Mouse (Mus musculus) common myeloid progenitor, adult 5-6 weeks (primary cell): Measurements from ENCODE around the gene Lztr1. TPM values are rescaled to one million over a fixed set of nuclear protein-coding genes. Genes with fewer than 3 reads are reported as not detected.
"Not testable (repeated sequence)": the region's sequence is repeated elsewhere in the genome, so short reads cannot be mapped to it uniquely, and the experiment has no call there.

Experiments used
- ATAC-seq: replicated peaks from 2 replicates; pipeline ENCODE4 v1.8.0; 2016; ENCODE audit warnings: low read depth, mild to moderate bottlenecking, moderate TSS enrichment, inconsistent platforms; ENCODE audit not compliant: poor library complexity, severe bottlenecking
- total RNA-seq: library from RNA; stranded (forward); fragments of 200-1000, 187-1606 nt; gene quantifications from 2 replicates; pipeline ENCODE4 v1.2.3, GENCODE M21; 2017

Gene Lztr1
- total RNA-seq, 1 experiment from 2014 or later, result 40.3 TPM

DNA sequence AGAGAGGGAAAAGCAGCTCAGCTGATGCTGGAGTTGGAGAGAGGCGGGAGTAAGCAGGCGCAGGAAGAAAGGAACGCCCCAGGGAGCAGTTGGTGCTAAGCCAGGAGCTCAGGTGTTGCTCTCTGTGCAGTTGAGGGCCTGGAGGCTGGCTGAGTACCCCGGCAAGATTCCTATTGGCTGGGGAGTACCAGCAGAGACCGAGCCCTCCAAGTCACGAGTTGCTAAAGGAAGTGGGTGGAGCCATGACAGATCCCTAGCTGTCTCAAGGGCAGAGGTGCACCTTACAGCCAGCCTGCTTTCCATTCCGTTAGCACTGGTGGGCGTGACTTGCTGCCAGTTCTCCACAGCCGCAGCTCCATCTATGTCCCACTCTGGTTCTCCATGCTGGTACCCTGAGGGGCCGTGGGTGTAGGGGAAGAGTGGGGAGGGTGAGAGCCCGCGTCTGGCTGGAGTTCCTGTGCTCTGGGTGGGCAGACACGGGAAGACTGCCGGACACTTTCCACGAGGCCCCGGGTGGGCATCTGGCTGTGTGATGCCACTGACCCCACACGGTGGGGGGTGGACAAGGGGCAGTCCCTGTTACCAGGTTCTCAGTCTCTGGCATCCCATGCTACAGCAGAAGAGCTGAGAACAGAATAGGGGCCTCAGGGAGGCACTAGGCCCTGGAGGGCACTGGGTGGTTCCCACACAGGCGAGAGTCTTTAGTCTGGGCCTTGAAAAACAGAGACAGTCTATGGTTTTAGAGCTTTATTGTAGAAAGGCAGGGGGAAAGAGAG lies 45.6 kb downstream of the Lztr1 start:
- ATAC-seq, result peak; percentile 94

DNA sequence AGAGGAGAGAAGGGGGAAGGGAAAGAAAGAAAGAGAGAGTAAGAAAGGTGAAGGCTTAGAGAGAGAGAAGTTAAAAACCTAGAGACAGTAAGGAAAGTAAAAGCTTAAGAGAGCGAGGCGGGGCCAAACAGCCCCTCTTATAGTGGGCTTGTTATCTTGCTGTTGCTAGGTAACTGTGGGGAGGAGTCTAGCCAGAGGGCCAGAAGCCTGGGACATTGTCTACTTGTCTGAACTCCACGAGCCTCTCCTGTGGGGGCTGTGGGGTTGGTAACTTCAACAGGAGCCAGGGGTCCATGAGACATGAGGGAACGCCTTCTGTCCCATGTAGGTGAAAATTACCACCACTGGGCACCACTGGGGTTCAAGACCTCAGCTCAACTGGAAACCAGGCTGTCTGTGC lies 46.2 kb downstream of the Lztr1 start:
- ATAC-seq, result not testable (repeated sequence)

DNA sequence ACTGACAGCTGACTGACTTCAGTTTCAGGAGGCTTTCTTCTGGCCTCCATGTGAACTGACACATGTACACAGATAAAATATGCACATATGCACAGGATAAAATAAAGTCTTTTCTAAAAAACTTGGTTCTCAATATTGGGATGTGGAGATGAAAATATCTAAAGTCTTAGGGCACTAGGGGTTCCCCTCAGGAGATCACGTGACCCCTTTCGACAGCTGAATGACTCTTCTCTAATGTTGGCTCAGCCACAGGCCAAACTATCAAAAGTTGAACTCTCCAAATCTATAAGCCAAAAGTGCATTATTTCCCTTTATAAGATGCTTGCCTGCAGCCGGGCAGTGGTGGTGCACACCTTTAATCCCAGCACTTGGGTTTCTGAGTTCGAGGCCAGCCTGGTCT lies 47.7 kb downstream of the Lztr1 start:
- ATAC-seq, result no peak

DNA sequence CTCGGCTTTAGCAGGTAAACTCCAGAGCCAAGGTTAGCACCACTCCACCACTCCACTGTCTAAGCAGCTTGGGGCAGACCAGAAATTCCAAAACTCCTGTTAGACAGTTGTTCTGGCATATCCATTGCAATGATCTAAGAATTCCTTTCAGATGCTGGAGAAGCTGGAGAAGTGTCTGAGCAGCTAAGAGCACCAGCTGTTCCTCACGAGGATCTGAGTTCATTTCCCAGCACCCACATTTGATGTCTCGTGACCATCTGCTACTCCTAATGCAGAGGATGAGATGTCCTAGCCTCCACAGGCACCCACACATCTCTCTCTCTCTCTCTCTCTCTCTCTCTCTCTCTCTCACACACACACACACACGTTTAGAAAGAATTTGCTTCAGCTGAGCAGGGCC lies 48.4 kb downstream of the Lztr1 start:
- no peak for ATAC-seq

- ATAC-seq, result peak; percentile 34; the same call in 1 of the 2 replicates
Observed at GRCm38 (mm10) chr16:17557947-17558480, 49.5 kb downstream of the Lztr1 start.

DNA sequence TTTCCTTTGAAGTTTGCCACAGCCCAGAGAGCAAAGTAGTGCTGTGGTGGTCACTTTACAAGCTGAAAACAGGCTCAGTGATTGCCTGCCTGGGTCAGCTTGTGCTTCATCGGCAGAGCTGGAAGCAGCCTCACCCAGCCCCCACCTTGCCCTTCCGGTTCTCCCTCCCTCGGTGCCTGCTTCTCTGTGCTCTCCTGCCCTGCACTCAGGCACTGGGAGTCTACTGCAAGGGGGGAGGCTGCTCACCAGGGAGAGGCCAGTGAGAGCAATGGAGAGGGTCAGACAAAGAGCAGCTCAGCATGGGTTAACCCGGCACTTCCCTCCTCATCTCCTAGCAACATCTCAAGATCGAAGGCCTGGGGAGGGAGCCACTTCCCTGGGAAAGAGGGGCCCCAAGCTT lies 50.3 kb downstream of the Lztr1 start:
- no peak for ATAC-seq

DNA sequence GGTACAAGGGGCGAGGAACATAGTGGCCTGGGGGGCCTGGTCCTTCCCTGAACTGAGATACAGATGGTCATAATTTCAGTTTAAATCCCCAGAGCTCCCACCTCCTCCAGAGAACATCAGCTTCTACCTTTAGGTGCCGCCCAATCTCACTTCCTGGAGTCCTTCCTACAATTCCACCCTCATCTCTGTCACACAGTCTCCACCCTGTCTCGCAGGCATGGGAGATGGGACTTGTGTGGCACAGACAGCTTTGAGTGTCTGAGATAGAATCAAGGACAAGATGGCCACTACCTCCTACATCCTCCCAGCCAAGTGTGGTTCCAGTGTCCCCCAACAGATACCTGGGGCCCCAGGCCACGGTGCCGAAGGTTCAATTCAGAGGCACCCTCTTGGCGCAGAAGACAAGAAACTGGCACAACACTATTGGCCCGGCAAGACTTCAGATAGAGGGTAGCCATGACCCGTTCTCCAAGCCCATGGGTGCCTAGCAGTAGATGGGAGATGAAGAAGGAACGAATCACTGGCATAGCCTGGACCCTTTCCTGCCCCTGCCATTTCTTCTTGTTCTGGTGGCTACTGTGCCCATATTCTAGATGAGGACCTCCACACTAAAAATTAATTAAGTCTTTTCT lies 51.0 kb downstream of the Lztr1 start:
- ATAC-seq, result no peak

DNA sequence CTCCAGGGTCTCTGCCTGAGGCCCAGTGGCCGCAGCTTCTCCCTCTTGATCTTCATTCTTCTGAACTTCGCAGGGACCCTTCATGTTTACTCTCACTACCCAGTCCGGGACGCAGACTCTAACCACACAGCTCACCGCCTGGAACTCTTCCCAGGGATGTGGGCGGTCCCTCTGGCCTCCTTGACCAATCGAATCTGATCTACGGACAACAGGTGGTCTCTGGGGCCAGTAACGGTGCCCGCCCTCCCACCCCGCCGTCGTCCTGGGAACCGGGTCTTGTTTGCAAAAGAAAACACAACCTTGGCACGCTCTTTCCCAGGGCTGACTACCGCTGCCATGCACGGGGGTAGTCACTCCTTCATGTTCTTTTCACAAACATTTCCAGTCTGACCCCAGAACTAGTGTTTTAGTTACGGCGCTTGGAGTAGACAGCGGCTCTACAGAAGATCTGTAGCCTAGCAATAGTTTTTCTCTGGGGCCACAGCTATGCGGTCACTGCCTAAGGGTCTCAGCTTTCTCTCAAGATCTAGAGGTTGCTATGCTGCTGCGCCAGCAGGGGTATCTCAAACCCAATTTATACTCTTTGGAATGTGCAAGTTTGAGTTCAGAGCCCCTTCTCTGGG lies 52.8 kb downstream of the Lztr1 start, which contains the start of gene Lrrc74b:
Lrrc74b (minus strand) TSS at position 120 of the 623 bp plus-strand sequence.
- peak; percentile 52 for ATAC-seq

- peak; percentile 70 for ATAC-seq
Observed at GRCm38 (mm10) chr16:17561751-17562208, 53.3 kb downstream of the Lztr1 start, which contains the start of gene P2rx6. Gene P2rx6 (plus strand): TSS chr16:17561885.

DNA sequence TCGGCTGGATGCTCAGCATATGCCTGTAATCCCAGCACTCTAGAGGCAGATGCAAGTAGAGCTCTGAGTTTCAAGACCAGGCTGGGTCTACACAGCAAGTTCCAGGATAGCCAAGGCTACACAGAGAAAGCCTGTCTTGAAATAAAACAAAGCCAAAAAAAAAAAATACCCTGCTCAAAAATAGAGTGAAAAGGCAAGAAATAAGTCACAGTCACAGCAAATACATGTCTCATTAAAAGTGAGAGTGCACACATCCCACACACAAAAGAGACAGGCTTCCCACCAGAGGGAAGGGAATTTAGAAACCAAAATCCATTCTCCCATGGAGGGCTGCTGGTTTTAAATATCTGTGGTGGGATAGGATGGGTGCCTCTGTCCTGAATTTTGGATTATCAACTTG lies 55.1 kb downstream of the Lztr1 start:
- ATAC-seq, result no peak

- no peak for ATAC-seq
Observed at GRCm38 (mm10) chr16:17564221-17564620, 55.7 kb downstream of the Lztr1 start.

DNA sequence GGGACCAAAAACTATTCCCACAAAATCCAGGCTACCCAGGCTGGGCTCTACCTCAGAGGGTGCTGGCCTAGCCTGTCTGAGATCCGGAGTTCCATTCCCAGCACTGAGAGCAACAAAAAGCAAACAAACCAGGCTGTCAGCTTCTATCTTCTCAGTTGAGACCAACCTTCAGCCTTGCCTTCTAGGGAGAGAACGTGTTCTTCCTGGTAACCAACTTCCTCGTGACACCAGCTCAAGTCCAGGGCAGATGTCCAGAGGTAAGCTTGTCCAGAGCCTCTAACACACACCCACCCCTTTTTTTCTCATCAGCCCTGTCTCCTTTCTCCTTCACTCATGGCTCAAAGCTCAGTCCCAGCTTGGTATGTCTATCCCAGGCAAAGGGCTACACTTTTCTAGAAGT lies 56.3 kb downstream of the Lztr1 start:
- no peak for ATAC-seq

- ATAC-seq, result no peak
Observed at GRCm38 (mm10) chr16:17566186-17566585, 57.7 kb downstream of the Lztr1 start.

Other genes with a start within 250 kb of the Lztr1 start
- 4.1 and 10.6 TPM in 2 replicates for gene Tmem191c, start 232.6 kb upstream of the Lztr1 start, total RNA-seq
- gene Serpind1, start 177.3 kb upstream of the Lztr1 start, total RNA-seq, result 0.09 TPM in 1 of 2 replicates, not detected in the other
- gene Snap29, start 102.7 kb upstream of the Lztr1 start, total RNA-seq, result 14.9 and 19.2 TPM in 2 replicates
- 36.2 and 58.9 TPM in 2 replicates for gene Pi4ka, start 102.4 kb upstream of the Lztr1 start, total RNA-seq
- 29.0 and 29.2 TPM in 2 replicates for gene Crkl, start 56.7 kb upstream of the Lztr1 start, total RNA-seq
- gene Aifm3, start 19.1 kb upstream of the Lztr1 start, total RNA-seq, result not detected in 2 replicates
- gene Thap7, start 22.4 kb downstream of the Lztr1 start, total RNA-seq, result 38.5 and 46.1 TPM in 2 replicates
- gene Lrrc74b, start 52.6 kb downstream of the Lztr1 start, total RNA-seq, result 0.05 TPM in 1 of 2 replicates, not detected in the other
- gene P2rx6, start 53.2 kb downstream of the Lztr1 start, total RNA-seq, result 0.05 TPM in 1 of 2 replicates, not detected in the other
- gene Slc7a4, start 74.5 kb downstream of the Lztr1 start, total RNA-seq, result 7.1 and 10.2 TPM in 2 replicates
- gene Smpd4, start 110.7 kb downstream of the Lztr1 start, total RNA-seq, result 31.2 and 34.8 TPM in 2 replicates
- gene Ccdc74a, start 137.8 kb downstream of the Lztr1 start, total RNA-seq, result 2.2 and 4.4 TPM in 2 replicates
- gene Med15, start 224.2 kb downstream of the Lztr1 start, total RNA-seq, result 21.4 and 30.8 TPM in 2 replicates